Mouse (Mus musculus) hindbrain, embryonic 16.5 days (tissue): Measurements from ENCODE around the gene Ncoa7. TPM values are rescaled to one million over a fixed set of nuclear protein-coding genes. Genes with fewer than 3 reads are reported as not detected.
"Not testable (repeated sequence)": the region's sequence is repeated elsewhere in the genome, so short reads cannot be mapped to it uniquely, and the experiment has no call there.

Source experiments
- ATAC-seq: fragments of 200-750 bp; cut with Nextera tagmentation; 2 replicates; pipeline ENCODE4 v1.8.0; 2017; ENCODE audit warnings: moderate TSS enrichment, moderate library complexity
- H3K27ac ChIP-seq: fragments of 300-500 bp; sonication (generic); 2 replicates; pipeline ENCODE4 v1.5.1; 2014; ENCODE audit warnings: low read depth, mild to moderate bottlenecking, control low read depth, low read length, moderate library complexity
- H3K27me3 ChIP-seq: fragments of 300-500 bp; sonication (generic); replicated peaks from 2 replicates; pipeline ENCODE4 v1.6.1; 2014; ENCODE audit warnings: low read length; ENCODE audit not compliant: control insufficient read depth, insufficient read depth
- H3K36me3 ChIP-seq: fragments of 300-500 bp; sonication (generic); 2 replicates; pipeline ENCODE4 v1.6.1; 2014; ENCODE audit warnings: mild to moderate bottlenecking, low read length, moderate library complexity, mixed read lengths; ENCODE audit not compliant: control insufficient read depth, insufficient read depth
- H3K4me1 ChIP-seq: fragments of 300-500 bp; sonication (generic); 2 replicates; pipeline ENCODE4 v1.6.1; 2014; ENCODE audit warnings: low read depth, low read length; ENCODE audit not compliant: control insufficient read depth, insufficient read depth
- H3K4me2 ChIP-seq: fragments of 300-500 bp; sonication (generic); 2 replicates; pipeline ENCODE4 v1.6.1; 2014; ENCODE audit warnings: mild to moderate bottlenecking, low read length, control low read depth, moderate library complexity
- H3K4me3 ChIP-seq: fragments of 300-500 bp; sonication (generic); 2 replicates; pipeline ENCODE4 v1.5.1; 2014; ENCODE audit warnings: mild to moderate bottlenecking, low read length, control low read depth, moderate library complexity
- H3K9ac ChIP-seq: fragments of 300-500 bp; sonication (generic); 2 replicates; pipeline ENCODE4 v1.6.1; 2014; ENCODE audit warnings: low read depth, mild to moderate bottlenecking, control low read depth, low read length, moderate library complexity
- H3K9me3 ChIP-seq: fragments of 300-500 bp; sonication (generic); 2 replicates; pipeline ENCODE4 v1.6.1; 2014; ENCODE audit warnings: mild to moderate bottlenecking, low read length, moderate library complexity; ENCODE audit not compliant: control insufficient read depth
- WGBS: fragments of 180-500 bp; shearing (Covaris S2); extraction: QIAGEN DNeasy Blood & Tissue Kit; methylation state at CpG from one replicate; pipeline ENCODE4 v1.1.7; 2014; 5-methylcytosine and 5-hydroxymethylcytosine counted together
- polyA plus RNA-seq: library from polyadenylated mRNA; unstranded; fragments of >200 nt; fragmentation: Nextera tagmentation; extraction: Ambion mirVana; gene quantifications from 2 replicates; pipeline ENCODE4 v1.2.1, GENCODE M21; 2015

The Ncoa7 gene
- polyA plus RNA-seq, 1 experiment from 2014 or later: 26.1 TPM

DNA sequence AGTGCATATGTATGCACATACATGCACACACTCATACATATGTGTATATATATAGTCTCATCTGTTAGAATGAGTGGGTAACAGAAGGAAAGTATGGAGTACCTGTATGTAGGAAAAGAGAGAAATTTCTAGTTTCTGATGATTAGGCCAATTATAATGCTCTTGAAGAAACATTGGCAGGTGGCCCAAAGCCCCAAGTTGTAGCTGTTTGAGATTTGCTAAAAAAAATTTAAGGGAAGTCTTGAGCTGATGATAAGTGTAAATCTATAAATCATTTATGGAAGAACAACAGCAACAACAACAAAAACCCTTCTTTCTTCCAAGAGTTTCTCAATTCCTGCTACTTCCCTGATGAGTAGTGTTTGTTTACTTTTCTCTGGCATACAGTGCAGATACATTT lies 173.1 kb downstream of the Ncoa7 start:
- Histone ChIP-seq H3K27ac (no peak overlapping the region), H3K27me3 (no peaks in the 10 kb centered on the region), H3K4me3 (no peak overlapping the region), H3K9me3 (no peaks in the 10 kb centered on the region), H3K36me3 (no peaks in the 10 kb centered on the region), H3K9ac (no peak overlapping the region), H3K4me2 (no peak overlapping the region), H3K4me1 (no peaks in the 10 kb centered on the region)
- ATAC-seq: no peak

DNA sequence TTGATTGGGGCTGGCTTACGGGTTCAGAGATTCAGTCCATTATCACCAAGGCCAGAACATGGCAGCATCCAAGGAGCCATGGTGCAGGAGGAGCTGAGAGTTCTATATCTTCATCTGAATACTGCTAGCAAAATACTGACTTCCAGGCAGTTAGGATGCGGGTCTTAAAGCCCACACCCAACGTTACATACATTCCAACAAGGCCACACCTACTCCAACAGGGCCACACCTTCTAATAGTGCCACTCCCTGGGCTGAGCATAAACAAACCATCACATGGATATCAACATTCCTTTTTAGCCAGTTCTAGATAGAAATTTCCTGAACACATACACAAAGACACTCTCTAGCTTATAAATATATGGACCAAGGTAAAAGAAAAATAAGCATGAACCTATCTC lies 173.6 kb downstream of the Ncoa7 start, which contains the start of gene Hint3:
TSS of gene Hint3 (minus strand) at position 120 of the 400 bp plus-strand sequence.
- Histone ChIP-seq H3K9ac (no peak within 1 kb of the TSS), H3K9me3 (no peaks in the 10 kb centered on the region), H3K4me2 (no peak within 1 kb of the TSS), H3K27ac (no peak within 1 kb of the TSS), H3K4me1 (no peaks in the 10 kb centered on the region), H3K27me3 (no peaks in the 10 kb centered on the region), H3K36me3 (no peaks in the 10 kb centered on the region), H3K4me3 (no peak within 1 kb of the TSS)
- no peak for ATAC-seq
- 95% methylated on average over 3 of the region's 3 CpGs for WGBS

DNA sequence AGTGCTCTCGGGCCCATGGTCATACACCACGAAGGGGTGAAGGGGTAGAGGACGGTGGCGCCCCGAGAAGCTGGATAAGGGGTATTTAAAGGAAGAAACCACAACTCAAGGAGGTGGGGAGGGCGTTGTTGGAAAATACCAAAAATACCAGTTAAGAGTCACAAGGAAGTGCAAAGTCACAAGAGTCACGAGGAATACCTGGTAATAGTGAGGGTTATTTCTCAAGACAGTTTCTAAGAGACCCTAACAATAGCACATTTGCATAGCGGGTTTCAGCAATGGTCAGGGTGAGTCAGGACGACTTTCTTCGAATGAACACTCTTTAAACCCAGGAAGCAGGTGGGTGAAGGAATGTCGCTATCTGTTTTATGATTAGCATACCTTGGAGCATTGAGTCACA lies 174.7 kb downstream of the Ncoa7 start:
- H3K9ac ChIP-seq, H3K4me3 ChIP-seq: not testable (repeated sequence)

DNA sequence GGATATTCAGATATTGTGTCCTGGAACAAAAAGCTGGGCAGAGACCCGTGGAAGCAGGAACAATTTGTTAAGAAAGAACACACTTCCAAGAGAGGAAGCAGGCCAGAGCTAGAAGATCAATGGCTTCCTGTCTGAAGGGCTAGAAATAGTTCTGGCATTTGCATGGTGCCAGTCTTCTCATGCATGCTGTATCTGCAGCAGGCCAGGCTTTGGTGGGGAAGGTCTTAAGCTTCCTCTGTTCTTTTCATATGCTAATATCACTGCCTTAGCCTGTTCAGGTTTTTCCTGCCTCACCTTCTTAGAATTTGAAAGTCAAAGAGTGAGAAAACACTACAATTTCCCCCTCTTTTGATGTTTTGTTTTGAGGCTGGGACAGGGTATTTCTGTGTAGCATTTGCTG lies 175.6 kb downstream of the Ncoa7 start:
- no peaks in the 10 kb centered on the region for H3K9me3 ChIP-seq
- 45% methylated on average over 1 of the region's 1 CpGs for WGBS

More for the DNA sequence above, 174.7 kb downstream of the Ncoa7 start:
- H3K36me3 ChIP-seq, H3K4me1 ChIP-seq, H3K27ac ChIP-seq, H3K4me2 ChIP-seq, H3K9me3 ChIP-seq, H3K27me3 ChIP-seq, ATAC-seq: not testable (repeated sequence)
- WGBS: 93% methylated on average over 11 of the region's 11 CpGs

DNA sequence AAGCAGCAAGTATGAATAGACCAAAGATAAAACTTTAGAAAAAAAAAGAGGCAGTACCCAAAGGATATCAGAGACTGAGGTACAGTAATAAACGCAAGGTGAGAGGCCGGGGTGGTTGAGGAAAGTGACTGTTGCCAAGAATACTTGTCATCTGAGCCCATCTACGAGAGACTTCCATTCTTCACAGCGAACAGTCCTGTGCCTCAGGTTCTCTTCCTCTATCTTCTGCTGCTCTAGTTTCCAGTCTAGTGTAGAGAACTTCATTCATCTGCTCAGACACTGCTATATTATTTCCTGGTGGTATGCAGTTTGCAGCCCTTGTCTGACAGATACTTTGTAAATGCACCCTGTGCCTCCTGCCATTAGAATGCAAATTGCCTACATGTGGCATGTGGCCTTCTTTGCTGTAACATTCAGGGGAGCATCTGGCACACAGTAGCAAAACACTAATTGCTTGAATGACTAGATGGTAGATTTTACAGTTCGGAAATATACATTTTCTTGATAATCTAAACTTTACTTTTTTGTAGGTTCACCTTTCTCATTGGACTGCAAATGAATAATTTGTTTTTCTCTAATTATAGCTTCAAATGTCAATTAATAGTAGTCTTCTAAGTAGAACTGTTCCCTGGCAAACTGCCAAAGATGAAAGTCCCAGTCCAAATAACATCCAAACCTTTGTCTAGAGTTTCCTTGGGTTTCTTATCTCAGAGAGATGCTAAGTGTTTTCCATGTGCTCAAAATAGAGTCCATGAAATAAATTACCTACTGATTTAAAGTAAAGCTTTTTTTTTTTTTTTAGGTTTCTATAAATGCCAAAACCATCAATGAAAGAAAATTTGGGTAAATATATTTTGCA lies 178.7 kb downstream of the Ncoa7 start:
- Histone ChIP-seq H3K27ac (no peak overlapping the region), H3K27me3 (no peaks in the 10 kb centered on the region), H3K4me2 (no peak overlapping the region), H3K36me3 (no peaks in the 10 kb centered on the region), H3K4me1 (no peaks in the 10 kb centered on the region), H3K9ac (no peak overlapping the region), H3K9me3 (no peaks in the 10 kb centered on the region), H3K4me3 (no peak overlapping the region)
- 0 out of 2 replicates have a peak, but pooled peaks have one; percentile 20 for ATAC-seq
- 58% methylated on average over 5 of the region's 5 CpGs for WGBS

More for the DNA sequence above, 175.6 kb downstream of the Ncoa7 start:
- no peak for ATAC-seq
- no peak overlapping the region for H3K4me2 ChIP-seq
- H3K9ac ChIP-seq: no peak overlapping the region
- H3K36me3 ChIP-seq: no peaks in the 10 kb centered on the region
- H3K27ac ChIP-seq: no peak overlapping the region
- H3K4me1 ChIP-seq: no peaks in the 10 kb centered on the region
- no peak overlapping the region for H3K4me3 ChIP-seq
- no peaks in the 10 kb centered on the region for H3K27me3 ChIP-seq

DNA sequence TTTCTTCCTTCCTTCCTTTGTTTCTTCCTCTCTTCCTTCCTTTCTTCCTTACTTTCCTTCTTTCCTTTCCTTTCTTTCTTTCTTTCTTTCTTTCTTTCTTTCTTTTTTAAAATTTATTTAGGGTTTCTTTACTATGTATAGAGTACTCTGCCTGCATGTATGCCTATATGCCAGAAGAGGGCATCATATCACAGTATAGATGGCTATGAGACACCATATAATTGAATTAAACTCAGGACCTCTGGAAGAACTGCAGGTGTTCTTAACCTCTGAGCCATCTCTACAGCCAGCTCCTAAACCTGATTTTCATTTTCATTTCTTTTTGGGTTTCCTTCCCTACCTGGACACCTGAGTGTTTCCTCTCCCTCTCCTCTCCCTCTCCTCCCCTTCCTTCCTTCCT lies 180.2 kb downstream of the Ncoa7 start:
- no peaks in the 10 kb centered on the region for H3K4me1 ChIP-seq
- no peak for ATAC-seq
- H3K4me3 ChIP-seq: no peak overlapping the region
- no peak overlapping the region for H3K27ac ChIP-seq
- H3K27me3 ChIP-seq: no peaks in the 10 kb centered on the region
- no peak overlapping the region for H3K9ac ChIP-seq
- H3K36me3 ChIP-seq: no peaks in the 10 kb centered on the region
- no peak overlapping the region for H3K4me2 ChIP-seq
- no peaks in the 10 kb centered on the region for H3K9me3 ChIP-seq

DNA sequence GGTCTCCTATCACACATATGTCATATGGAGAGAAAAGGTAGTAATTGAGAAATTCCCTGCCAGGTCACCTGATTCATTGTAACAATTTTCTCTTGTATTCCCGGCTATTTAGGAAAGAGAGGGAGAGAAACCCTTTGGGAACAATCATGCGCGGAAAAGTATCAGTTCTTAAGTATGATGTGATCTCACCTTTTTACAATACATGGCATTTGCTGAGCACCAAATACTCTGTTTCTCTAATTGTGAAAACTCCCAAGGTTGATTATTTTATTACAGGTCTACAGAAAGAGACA lies 184.3 kb downstream of the Ncoa7 start:
- peak overlapping the region; percentile 47 for H3K9ac ChIP-seq
- WGBS: 34% methylated on average over 3 of the region's 3 CpGs

DNA sequence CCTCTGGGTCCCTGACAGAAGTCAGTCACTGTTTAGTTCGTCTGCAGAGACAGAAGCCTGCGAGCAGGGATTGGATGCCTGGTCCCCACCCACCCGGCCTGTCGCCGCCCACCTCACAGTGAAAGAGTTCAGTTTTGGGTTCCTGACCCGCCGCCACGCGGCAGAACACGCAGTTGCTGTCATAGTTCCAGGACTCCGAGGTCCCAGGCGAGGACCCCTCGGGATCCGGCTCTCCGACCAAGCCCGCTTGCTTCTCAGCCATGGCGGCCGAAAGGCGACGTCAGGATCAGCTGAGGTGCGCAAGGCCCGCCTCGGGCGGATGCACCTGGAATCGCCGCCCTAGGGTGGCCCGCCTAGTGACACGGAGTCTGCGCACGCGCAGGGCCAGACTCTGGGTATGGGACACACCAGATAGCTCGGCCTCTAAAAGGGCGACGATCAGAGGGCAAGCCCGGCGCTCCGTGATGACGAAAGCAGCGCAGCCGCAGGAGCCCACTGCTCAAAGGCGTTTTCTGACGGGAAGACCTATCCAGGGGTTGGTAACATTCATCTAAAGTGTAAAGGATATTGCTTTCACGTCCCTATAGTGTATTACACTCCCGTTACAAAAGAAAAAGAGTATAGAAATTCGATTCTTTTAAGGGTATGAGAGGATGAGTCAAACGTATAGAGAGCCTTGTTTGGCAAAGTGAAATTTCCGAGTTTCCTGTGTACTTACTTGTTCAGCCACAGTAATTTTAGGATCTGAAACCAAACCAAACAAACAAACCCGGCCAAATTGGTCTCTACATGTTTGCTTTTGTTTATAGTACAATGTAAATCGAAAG lies 184.8 kb downstream of the Ncoa7 start:
- H3K36me3 ChIP-seq: no peaks in the 10 kb centered on the region
- H3K9ac ChIP-seq: peak overlapping the region; percentile 84
- no peaks in the 10 kb centered on the region for H3K27me3 ChIP-seq
- peaks cover 5% of the 10 kb centered on the region for H3K4me1 ChIP-seq
- H3K4me2 ChIP-seq: peak overlapping the region; percentile 85
- peak overlapping the region; percentile 80 for H3K4me3 ChIP-seq
- no peaks in the 10 kb centered on the region for H3K9me3 ChIP-seq
- WGBS: 2% methylated on average over 49 of the region's 49 CpGs
- H3K27ac ChIP-seq: peak overlapping the region; percentile 95
- ATAC-seq: peak; percentile 100

More for the DNA sequence above, 184.3 kb downstream of the Ncoa7 start:
- H3K4me3 ChIP-seq: peak overlapping the region; percentile 80
- peak overlapping the region; percentile 85 for H3K4me2 ChIP-seq
- ATAC-seq: no peak
- no peak overlapping the region for H3K27ac ChIP-seq
- H3K27me3 ChIP-seq: no peaks in the 10 kb centered on the region
- H3K36me3 ChIP-seq: no peaks in the 10 kb centered on the region
- H3K9me3 ChIP-seq: no peaks in the 10 kb centered on the region
- H3K4me1 ChIP-seq: peaks cover 5% of the 10 kb centered on the region

DNA sequence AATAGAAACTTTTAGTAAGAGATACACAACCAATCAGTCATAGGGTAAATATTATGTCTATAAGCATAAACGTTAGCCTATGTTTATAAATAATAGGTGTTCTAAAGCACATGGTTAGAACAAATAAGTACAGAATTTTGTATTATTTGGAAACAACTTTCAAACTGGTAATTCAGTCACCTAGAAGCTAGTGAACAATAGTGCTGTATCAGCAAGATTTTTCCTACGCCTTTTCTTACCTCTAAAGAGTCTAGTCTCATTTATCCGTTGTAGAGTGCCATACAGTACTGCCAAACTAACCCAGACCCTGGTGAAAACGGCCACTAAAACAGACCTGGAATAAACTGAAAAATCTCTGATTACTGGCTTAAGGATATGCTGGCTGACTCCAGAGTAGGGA lies 190.1 kb downstream of the Ncoa7 start:
- ATAC-seq: no peak
- no peak overlapping the region for H3K9ac ChIP-seq
- no peak overlapping the region for H3K4me3 ChIP-seq
- H3K36me3 ChIP-seq: no peaks in the 10 kb centered on the region; the same call in 1 of the 2 replicates
- no peak overlapping the region for H3K27ac ChIP-seq
- peaks cover 5% of the 10 kb centered on the region for H3K4me1 ChIP-seq
- WGBS: 86% methylated on average over 4 of the region's 4 CpGs
- H3K27me3 ChIP-seq: no peaks in the 10 kb centered on the region
- no peak overlapping the region for H3K4me2 ChIP-seq
- H3K9me3 ChIP-seq: no peaks in the 10 kb centered on the region
